Mouse (Mus musculus) telencephalon, adult 2 months (tissue): ENCODE data around the gene Glp1r.

Experiments
- DNase-seq: peaks from one replicate; pipeline ENCODE4 v3.0.0-alpha.2; 2011; ENCODE audit warnings: low read depth, low spot score

Gene Glp1r

DNA sequence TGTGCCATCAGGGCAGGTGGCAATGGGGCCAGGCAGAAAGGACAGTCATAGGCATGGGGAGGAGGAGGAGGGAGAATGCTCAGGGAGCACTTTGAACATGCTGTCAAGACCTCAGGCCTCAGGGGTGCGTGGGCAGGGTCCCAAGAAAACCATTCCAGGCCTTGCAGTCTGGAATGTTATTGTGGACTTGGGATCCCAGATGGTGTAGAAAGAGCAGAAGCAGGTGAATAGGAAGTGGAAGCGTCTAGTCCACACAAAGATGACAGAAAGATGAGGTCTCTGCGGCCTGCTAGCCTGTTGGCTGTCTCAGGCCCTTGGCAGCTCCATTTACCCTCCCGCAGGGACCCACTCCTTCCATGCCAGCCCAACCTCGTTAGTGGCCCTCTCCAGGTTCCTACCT, 10.9 kb downstream of the Glp1r start:
- no peak for DNase-seq

DNA sequence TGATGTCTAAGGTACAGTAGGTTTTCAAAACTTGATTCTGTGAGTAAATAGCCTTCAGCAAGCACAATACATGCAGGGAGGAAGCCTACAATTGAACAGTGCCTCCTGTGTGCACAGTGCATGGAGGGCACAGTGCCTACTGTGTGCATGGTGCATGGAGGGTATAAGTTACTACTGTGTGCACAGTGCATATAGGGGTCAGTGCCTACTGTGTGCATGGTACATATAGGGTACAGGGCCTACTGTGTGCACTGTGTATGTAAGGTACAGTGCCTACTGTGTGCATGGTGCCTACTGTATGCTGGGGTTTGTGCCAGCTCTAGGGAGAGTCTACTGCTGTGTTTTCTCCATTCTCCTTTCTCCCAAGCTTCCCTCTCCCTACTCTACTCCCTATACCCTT, 12.6 kb downstream of the Glp1r start:
- no peak for DNase-seq

DNA sequence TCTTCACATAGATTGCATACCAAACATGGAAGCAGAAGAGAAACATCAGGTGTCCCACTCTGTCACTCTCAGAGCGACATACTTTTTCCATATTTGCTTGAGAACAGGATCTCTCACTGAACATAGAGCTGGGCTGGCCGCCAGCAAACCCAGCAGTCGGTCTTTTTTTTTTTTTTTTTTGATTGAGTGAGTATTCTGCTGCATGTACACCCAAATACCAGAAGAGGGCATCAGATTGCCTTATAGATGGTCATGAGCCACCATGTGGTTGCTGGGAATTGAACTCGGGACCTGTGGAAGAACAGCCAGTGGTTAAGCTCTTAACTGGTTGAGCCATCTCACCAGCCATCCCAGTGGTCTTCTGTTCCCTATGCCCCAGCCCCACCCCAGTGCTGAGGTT, 21.9 kb downstream of the Glp1r start:
- DNase-seq: no peak

DNA sequence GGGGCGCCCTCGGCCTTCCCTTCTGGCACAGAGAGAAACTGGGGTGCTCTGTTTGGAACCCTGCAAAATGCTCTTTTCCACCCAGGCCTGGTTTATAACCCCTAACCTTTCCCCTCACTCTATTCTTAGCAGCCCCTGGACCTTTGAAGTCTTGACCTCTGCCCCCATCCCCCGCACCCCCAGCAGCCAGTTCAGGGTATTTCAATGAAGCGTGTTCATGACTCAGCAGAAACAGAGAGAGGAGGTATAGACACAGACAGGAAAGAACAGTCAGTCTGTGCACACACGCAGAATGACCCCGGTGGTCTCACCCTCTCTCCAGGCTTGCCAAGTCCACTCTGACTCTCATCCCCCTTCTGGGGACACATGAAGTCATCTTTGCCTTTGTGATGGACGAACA, 29.2 kb downstream of the Glp1r start:
- no peak for DNase-seq

DNA sequence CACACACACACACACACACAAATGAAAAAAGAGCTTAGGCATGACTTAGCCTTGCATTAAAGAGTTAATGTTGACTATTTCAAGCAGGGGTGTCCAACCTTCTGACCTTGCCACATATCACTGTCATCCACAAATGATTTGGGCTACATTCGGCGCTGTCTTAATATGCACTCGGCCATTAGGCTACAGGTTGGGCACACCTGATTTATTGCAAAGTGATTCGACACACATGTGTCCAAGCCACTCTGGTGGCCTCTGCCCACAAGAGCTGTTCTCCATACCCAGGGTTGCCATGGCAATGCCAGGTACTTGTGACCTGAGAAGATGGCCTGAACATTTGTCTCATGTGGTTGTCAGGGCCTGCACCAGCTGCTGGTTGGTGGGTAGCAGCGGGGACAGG, 31.2 kb downstream of the Glp1r start:
- DNase-seq: no peak

DNA sequence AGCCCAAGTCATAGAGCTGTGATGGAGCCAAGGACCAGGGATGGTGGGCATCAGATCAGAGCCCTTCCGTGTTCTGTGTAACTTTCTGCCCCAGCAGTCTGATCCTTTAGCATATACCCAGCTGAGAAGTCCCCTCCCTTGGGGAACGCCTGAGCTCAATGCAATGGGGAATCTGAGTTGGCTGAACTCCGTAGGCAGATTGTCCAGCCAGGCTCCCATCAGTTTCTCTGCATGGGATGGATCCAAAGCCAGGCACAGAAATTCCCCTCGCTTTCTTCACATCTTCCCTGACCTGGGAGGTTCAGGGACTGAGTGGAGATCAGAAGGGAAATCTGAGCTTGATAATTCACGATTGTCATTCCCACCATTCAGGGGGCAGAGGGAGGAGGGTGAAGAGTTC, 33.7 kb downstream of the Glp1r start:
- DNase-seq: no peak

DNA sequence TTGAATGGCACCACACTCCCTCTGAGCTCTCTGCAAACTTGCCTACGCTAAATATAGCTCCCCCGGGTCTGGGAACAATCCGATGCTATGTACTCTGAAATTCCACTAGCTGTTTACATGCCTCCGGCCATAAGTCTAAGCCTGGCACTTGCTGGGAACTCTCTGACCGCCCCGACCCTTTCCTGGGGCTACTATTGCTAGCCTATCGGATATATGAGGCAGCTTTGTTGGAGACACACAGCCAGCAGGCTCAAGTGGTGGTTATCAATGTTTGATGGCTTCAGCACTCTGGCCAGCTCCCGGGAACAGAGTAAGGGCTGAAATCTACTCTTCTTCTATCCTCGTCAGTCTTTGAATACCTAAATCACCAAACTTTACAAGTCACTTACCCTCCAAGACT, 36.9 kb downstream of the Glp1r start:
- DNase-seq: no peak

DNA sequence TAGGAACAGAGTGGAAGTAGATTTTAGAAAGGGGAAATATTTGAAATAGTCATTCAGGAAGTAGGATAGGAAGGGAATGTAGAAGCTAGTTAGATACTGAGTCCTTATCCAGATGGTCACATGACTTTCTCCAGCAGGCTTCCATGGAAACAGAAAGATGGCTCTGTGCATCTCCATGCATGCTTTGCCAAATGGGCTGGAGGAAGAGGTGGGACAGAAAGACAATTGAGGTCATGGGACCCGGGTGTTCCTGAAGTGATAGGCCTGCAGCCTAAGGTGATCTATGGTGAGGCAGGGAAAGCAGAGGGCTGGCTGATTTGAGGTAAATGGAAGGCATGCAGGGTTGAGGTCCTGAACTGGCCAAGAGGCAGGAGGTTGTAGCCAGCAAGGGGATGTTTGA, 46.8 kb downstream of the Glp1r start:
- no peak for DNase-seq

DNA sequence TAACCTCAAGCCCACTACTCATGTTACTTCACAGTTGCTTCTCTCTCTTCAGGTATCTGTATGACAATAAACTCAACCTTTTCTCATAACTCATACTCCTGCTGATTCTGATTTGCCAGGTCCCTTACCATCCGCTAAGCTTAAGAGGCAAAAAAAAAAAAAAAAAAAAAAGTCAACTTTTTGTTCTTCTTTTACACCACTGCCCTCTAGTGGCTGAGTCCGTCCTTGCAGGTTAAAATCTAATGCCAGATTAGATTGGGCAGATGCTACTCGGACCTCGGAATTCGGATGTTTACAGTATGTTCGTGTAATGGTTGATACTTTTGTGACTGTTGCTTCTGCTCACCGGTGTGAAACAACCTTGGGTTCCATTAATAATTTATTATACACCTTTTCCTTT, 49.2 kb downstream of the Glp1r start:
- DNase-seq: peak; percentile 42

DNA sequence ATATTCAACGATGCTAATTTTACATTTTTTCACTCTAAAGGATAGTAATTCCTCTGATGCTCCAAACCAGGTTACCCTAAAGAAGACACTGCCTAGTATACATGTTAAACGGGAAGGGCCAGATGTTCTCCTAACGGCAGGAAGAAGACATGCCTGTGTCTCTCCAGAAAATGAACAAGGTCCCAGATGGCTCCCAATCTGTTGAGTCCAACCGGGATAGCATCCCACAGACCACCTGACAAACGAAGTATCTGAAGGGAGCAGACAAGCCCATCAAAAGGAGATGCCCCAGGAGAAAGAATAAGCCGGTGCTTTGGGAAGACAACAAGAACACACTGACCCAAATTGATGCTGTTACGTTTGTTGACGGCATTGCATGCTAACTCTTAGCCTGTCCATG, 50.0 kb downstream of the Glp1r start:
- DNase-seq: no peak

DNA sequence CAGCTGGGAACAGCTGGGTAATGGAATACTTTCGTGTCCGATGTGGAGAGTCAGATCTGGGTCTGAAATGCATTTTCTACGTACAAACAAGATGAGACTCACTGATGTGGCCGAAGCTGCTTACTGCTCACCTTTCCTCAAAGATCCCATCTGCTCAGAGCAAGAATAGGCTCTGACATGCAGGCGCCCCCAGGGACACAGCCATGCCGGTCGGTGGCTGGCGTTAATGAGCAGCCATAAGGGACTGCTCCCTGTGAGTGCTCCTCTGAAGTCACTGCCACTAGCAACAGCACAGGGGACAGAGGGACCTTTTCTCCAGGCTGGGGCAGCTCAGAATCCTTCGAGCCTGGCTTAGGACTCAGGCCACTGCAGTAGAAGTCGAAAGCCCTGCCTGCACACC, 52.7 kb downstream of the Glp1r start, which contains the start of gene Umodl1:
TSS of gene Umodl1 (plus strand) at position 301 of the 400 bp plus-strand sequence.
- DNase-seq: no peak

DNA sequence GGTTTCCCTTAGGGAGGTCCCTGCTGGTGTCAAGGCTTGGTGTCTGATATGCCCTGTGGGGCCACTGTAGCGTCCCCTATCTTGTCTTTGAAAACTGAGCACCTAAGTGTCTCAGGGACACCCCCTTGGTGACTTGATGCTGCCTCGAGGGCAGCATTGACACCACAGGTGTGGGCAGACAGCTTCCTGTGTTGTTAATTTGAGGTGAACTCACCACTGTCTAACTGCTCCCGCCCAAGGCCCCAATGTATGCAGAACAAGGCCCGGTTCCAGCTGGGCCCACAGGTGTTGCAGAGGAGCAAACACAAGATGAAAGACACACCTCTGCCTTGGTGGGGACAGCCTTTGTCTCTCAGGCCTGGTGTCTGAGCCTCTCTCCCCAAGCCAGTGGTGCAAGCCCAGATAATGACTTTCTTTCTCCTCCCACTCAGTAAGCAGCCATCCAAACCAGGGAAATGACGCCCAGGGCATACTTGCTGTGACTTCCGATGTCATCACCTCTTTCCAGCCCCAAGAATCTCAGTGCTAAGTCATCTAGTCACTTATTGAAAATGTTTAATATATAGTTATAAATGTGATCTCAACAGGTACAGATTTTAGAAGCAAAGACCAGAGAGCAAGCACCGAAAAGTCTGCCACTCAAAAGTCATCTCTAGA, 60.4 kb downstream of the Glp1r start:
- DNase-seq: no peak

DNA sequence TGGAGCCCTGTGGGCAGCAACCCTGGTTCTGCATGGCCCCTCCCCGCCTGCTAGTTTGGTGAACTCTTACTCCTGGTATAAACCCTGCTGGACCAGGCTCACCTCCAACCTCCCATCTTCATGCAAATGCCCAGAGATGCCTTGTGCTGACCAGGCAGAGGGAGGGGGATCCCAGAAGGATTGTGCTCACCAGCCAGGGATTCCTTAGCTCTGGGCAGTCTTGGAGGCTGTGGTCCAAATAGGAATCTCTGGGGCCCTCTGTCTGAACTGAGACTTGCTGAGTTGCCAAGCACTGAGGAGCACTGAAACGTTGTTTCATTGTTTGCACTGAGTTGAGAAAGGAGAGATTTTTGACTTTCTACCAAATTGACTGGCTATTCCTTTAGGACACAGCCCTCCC, 61.3 kb downstream of the Glp1r start:
- DNase-seq: no peak

DNA sequence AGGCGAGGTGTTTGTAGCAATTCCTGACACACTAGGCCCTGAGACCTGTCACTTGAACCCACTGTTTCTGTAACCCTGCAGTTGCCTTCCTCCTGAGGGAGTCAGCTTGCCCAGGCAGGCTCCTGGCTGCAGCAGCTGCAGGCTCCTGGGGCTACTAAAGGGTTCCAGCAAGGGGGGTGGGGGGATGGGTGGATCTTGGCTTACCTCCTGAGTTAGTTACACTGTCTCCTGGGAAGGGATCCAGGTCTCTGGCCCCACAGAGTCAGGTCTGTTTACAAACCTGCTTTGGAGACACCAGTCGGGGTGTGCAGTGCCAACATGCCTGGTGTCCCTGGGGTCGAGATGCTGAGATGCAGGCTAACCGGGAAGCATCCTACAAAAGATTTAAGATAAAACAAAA, 68.4 kb downstream of the Glp1r start:
- DNase-seq: no peak

DNA sequence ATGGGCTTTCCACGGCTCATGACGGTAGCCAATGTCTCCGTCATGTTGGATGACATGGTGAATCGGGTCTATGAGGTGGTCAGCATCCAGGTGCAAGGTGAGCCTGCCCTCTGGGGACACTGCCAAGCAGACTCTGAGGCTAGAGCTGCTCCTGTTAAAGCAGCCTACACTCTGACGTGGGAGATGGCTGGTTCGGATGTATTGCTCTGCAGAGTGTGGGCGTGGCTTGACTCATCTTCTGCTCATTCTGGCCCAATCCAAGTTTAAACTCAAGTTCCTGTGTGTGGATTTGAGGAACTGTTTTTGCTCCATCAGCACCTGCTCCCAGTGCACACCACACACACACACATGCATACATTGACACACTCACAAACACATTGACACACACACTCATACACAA, 70.3 kb downstream of the Glp1r start:
- DNase-seq: peak; percentile 49

DNA sequence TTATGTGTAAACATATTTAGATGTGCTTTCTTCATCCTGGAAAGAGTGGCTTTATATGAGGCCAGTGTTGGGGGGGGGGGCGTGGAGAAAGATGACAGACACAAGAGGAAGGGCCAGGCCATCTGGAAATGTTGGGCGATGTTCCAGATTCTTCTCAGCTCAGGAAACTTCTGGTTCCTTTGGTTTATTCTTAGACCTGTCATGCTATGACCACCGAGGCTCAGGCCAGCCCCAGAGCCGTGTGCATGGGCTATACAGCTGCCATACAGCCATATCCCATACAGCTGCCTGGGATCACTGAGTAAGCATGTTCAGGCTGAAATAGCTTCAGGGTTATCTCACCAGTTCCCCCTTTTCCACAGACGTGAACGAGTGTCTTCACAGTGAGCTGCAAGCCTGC, 71.7 kb downstream of the Glp1r start:
- DNase-seq: no peak

DNA sequence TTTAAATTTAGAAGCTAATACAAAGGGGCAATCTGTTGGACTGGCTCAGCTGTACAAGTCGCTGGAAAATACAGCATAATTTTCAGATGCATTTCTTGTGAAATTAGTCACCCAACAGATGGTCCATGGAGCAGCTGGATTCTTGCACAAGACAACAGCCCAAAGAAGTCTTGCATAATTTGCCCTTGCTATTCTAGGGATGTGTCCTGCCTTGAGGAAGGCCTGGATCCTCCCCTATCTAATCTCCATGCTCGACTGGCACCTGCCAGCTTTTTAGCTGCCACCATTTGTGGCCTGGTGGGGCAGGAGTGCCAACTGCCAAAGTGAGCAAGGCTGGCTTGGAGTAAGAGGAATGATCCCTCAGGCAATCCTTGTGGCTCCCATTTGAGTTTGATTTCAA, 75.7 kb downstream of the Glp1r start:
- peak; percentile 63 for DNase-seq

DNA sequence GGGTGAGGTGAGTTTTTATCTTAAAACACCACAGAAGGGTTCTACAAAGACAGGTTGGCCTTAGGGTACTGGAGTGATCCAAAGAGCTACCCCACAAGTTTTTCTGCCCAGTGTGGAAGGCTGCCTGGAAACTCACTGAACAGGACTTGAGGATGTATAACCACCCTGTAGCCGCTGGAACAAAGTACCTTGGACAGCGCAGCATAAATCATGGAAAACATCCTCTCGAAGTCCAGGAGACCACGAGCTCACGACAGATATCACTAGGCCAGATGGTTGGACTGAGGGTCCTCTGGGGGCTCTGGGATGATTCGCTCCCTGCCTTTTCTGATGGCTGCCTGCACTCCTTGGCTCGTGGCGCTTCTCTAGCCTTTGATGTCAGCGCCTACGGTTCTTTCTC, 76.9 kb downstream of the Glp1r start:
- DNase-seq: no peak

DNA sequence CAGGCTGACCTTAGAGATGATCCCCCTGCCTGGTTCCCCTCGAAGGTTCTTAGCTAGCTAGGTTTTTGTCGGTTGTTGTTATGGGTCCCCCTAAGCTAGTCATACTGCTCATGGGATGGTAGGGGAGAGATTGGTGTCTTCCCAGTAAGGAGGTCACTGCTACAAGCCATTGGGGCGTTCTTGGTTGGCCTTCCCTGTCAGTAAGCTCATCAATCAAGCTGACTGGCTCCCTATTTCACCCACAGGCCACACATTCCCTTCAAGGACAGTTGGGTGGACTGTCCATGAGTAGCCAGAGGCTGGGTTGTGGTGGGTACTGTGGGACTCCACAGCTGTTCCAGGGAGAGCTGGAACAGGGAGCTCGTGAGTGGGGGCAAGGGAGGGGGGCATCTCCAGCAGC, 81.9 kb downstream of the Glp1r start:
- no peak for DNase-seq

DNA sequence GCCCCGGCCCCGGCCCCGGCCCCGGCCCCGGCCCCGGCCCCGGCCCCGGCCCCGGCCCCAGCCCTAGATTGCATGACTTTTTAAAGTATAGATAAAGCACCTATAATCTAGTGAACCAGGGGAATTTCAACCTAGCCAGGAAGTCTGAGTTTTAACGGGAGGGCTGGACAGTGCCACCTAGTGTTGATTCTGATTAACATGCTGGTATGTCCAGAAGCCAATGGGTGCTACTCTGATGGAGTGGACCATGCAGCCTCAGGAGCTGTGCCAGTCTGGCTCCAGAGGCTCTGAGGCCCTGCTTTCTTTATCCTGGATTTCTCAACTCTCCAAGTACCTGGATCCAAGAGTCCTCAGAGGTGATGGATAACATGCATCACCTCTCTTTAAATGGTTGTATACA, 88.6 kb downstream of the Glp1r start:
- no peak for DNase-seq
